Mouse (Mus musculus) urinary bladder, postnatal 25 days (tissue): ENCODE data around the gene Rgs13.

Experiments
- DNase-seq: peaks from one replicate; pipeline ENCODE4 v3.0.0; 2022; ENCODE audit warnings: low spot score

Gene Rgs13

GRCm38 (mm10) chr1:144177166-144177565, at the start of gene Rgs13:
TSS of gene Rgs13 (minus strand) at chr1:144177372.
- DNase-seq: no peak

- DNase-seq: no peak
These were observed 38.1 kb upstream of the Rgs13 start for GRCm38 (mm10) chr1:144215230-144215629.

GRCm38 (mm10) chr1:144210912-144211311, 33.7 kb upstream of the Rgs13 start:
- no peak for DNase-seq

DNA sequence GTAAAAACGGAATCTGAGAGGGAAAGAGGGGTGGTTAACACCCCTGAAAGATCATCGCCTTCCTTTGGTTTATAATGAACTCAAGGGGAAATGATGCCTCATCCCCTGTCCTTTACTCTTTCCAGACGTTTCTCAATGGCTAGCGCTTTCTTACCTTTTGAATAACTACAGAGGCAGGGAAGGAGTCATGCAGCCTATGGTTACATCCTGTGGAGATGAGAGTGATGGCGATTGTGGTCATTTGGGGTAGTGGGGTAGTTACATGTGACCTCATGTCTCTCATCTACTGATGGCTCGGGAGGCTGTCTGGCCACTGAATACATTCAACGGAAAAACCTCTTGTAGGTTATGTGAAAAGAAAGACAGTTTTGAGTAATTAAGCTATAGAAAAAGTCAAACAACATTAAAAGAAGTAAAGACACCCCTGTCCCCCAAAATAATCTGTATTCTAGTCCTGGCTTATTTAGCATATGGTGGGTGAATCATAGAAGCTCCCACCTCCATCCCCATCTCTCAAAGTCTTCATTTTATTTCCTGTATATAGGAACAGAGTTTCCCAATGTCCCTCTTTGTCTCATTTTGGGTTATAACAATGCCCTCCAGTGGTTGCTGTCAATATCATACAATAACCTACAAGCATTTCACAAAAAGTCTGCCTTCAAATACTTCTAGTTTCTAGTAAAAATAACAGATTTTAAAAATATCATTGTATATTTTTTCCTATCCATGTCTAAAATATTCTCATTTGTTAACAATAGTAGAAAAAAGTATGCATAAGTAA, 29.3 kb upstream of the Rgs13 start:
- DNase-seq: no peak

DNA sequence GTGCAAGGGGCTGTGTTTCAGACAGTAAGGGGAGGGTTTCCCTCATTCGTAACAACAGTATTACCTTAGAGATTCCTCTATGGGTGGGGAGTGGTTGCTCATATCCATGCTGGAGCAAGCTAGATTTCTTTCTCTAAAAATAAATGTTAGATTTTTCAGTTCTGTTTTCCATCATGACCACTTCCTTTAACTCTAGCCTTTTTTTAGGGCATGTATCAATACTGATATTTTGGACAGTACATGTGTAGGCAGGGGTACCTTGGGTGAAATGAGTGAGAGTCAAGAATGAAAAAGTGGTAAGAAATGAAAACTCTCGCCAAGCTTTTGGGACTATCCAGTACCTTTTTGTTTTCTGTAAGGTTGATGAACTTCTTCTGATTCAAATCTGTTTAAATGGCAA, 27.6 kb upstream of the Rgs13 start:
- DNase-seq: no peak

GRCm38 (mm10) chr1:144202939-144203338, 25.8 kb upstream of the Rgs13 start:
- no peak for DNase-seq

- DNase-seq: no peak
These were observed 23.3 kb upstream of the Rgs13 start for GRCm38 (mm10) chr1:144200496-144200895.

DNA sequence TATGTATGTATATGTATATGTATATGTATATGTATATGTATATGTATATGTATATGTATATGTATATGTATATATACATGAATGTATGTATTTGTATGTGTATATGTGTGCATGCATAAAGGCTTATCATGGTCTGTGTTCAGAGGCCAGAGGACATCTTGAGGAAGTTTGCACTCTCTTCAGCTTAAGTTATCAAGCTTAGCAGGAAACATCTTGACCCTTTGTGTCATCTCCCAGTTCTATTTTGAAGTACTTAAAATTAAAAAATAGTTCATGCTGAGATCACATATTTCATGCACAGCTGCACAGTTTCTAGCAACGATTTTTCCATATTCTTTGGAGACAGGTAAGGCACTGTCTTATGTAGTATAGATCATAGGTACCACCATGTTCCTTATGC, 22.4 kb upstream of the Rgs13 start:
- no peak for DNase-seq

DNA sequence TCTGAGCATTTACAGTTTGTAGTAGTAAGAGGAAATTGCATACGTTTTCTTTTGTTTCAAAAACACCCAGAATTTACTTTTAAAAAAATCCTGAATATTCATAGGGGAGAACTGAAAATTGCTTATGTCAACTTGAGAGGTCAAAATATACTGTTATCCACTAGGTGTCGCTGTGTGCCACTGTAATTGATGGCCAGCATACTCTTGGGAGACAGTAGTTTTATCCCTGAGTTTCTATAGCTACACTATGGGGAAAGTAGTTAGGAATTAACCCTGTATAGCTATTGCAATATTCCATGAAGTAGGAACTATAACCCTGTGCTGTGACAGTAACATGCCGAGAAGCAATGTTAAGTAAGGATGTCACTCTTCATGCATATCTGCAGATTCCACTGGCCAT, 20.5 kb upstream of the Rgs13 start:
- DNase-seq: peak; percentile 22

GRCm38 (mm10) chr1:144186655-144187396, 9.7 kb upstream of the Rgs13 start:
- DNase-seq: no peak

DNA sequence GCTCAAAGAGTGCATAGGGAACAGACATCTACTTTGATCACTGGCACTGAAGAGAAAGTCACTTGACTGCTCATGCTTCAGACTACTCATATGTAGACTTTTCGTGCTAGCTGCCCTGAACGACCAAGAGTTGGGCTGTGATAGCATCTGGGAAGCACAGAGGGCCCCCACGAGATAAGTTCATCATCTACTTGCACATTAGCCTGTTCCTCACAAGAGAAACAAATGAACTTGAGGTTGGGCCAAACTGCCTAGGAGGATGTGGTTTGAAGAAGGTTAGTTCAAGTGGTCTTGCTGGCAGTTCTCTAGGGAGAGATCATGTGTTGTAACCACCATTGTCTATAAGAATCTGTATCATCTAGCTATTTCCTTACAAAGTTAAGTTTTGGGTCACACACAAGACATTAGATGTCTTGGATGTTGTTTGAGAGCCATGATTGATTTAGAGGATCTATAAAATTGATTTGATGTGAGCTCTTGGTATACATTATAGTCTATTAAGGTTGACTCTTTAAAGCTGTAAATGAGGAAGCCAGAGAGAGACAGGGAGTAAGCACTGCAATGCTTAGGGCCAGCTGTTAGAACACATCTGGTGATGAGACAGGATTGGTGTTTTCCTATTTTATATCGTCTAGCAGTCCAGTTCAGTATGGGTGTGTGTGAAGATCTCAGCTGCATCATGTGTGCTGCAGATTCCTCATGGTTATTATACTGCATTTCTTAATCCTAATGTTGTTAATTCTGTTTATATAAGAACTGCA, 8.0 kb upstream of the Rgs13 start:
- DNase-seq: no peak

DNA sequence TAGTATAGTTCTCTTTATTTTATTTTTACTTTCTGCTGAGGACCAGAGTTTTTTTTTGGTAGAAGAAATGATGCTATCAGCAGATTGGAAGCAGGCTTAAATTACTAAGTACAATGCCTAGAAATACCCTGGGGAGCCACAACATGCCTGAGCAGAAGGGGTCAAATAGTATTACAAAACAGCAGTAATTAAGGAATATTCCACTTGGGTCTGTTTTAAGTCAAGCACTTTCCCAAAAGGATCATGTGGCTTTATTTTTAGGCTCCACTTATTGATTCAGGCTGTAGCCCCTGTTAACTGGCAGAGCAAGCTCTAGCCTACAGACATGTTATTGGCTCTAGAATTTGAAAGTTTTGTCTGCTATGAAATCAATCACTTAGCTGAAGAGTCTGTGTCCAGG, 6.5 kb upstream of the Rgs13 start:
- no peak for DNase-seq

GRCm38 (mm10) chr1:144179559-144179958, 2.4 kb upstream of the Rgs13 start:
- no peak for DNase-seq

- DNase-seq: no peak
These were observed 1.2 kb upstream of the Rgs13 start for GRCm38 (mm10) chr1:144178281-144178957.

GRCm38 (mm10) chr1:144177620-144178019, 448 bp upstream of the Rgs13 start:
- no peak for DNase-seq

DNA sequence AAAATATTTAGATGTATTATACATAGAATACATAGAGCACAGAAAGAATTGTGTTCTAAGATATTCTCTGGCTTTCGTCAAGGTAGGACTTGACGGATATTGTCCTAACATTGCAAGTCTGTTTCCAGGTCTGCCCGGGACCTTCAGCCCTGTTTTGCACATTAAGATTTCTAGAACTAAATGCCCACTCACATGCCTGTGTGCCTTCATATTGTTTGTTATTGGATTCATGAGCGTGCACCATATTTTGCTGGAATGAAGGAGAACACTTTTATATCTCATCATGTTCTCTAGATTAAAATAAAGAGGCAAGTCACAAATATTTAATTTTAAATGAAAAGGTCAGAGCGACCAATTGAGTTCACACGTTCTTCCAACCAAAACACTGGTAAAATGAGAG, 2.4 kb downstream of the Rgs13 start:
- DNase-seq: no peak

DNA sequence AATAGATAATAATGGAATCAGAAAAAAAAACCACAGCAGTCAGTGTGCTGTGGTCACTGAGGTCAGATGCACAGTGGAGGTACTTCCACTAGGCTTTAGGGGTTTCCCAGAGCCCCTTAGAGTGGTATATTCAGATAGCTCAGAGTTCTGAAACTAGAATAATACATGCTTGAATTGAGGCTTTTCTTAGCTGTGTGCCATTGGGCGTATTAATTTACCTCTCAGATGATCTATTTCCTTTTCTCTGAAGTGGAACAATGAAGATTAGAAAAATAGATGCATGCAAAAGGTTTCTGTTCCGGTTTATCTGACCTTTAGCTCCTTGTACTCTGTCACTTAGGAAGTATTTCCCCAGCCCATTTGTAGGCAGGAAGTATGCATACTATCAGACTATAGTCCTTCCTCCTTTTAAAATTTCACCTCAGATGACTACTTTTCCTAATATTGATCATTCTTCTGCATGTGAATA, 3.6 kb downstream of the Rgs13 start:
- no peak for DNase-seq

- DNase-seq: no peak
These were observed 8.3 kb downstream of the Rgs13 start for GRCm38 (mm10) chr1:144168921-144169320.

GRCm38 (mm10) chr1:144167761-144168160, 9.4 kb downstream of the Rgs13 start:
- DNase-seq: no peak

DNA sequence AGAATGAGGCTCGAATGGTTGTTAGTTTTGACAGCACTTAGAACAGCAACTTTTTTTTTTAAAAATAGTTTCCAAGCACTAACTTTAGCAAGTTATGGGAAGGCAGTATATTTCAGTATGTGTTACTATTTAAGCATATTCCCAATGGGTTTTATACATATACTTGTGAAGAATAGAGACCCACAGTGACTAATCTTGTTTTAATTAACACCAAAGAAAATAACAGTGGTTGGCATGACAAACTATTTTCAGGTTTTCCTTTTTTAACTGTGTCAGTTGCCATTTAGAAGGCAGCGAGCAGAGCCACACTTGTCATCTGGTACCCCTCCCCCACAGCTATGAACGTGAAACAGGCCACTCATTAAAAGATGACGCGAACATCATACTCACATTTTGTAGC, 10.3 kb downstream of the Rgs13 start:
- DNase-seq: no peak

- no peak for DNase-seq
These were observed 10.9 kb downstream of the Rgs13 start for GRCm38 (mm10) chr1:144166275-144166674.

DNA sequence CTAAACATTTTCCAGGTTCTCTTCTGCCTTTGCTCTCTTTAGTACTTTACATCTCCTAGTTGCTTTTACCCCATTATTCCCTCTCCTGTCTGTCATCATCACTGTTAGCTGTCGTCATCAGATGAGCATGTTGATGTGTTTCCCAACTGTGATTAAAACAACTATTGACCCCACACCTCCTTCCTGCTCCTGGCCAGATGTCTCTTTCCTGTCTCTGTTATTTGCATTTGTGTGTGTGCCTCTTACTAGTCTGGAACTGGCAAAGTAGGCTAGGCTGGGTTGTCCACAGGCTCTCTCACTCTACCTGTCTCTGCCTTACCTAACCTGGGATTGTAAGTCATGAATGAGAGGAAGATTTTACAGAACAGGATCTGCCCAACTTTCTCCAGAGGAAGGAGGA, 24.6 kb downstream of the Rgs13 start:
- no peak for DNase-seq
